Mouse (Mus musculus): ENCODE results near the gene Adgra3. TPM values are rescaled to one million over a fixed set of nuclear protein-coding genes. Genes with fewer than 3 reads are reported as not detected.

The Adgra3 gene
- total and polyA plus RNA-seq, 3 experiments, result not detected

- no peak overlapping the region for H3K4me3 ChIP-seq (replicated peaks in 1 of 3; ENCODE audit: low read depth in 2 of 3, low read length in 2 of 3, poor library complexity in 1 of 3)
- TF ChIP-seq MAZ (IDR thresholded peaks at IDR 0.05; ENCODE audit: low read depth, low read length), result no peak
- TF ChIP-seq TCF12 (IDR thresholded peaks at IDR 0.05; ENCODE audit: low read depth, low read length), result no peak
- TF ChIP-seq ELF1 (IDR thresholded peaks at IDR 0.05; ENCODE audit: low read depth, low read length), result no peak
- TF ChIP-seq GABPA (IDR thresholded peaks at IDR 0.05; ENCODE audit: insufficient replicate concordance, low read depth, low read length), result no peak
- TF ChIP-seq USF1 (IDR thresholded peaks at IDR 0.05; ENCODE audit: low read depth, low read length), result no peak
- no peak for TF ChIP-seq E2F4 (IDR thresholded peaks at IDR 0.05; ENCODE audit: insufficient replicate concordance, low read depth, low read length)
- no peak for TF ChIP-seq EP300 (IDR thresholded peaks at IDR 0.05; ENCODE audit: low read length)
- no peak for TF ChIP-seq CHD2 (IDR thresholded peaks at IDR 0.05; ENCODE audit: low read length)
- TF ChIP-seq MAFK (IDR thresholded peaks at IDR 0.05; ENCODE audit: insufficient replicate concordance, low read length), result no peak
- no peak for TF ChIP-seq ETS1 (conservative IDR thresholded peaks at IDR 0.05; ENCODE audit: low read depth, low read length)
- no peak for TF ChIP-seq BHLHE40 (IDR thresholded peaks at IDR 0.05; ENCODE audit: low read depth, low read length)
- no peak for TF ChIP-seq CHD1 (IDR thresholded peaks at IDR 0.05; ENCODE audit: low read depth, low read length)
- TF ChIP-seq MXI1 (IDR thresholded peaks at IDR 0.05; ENCODE audit: low read depth, low read length), result no peak
- no peak for TF ChIP-seq UBTF (IDR thresholded peaks at IDR 0.05; ENCODE audit: low read depth, low read length)
- no peak for DNase-seq (ENCODE audit: extremely low read depth)
- no peak overlapping the region for H3K27ac ChIP-seq (ENCODE audit: insufficient read depth, low read depth)
- H3K4me2 ChIP-seq (ENCODE audit: insufficient read depth, low read depth, poor library complexity, severe bottlenecking), result no peak overlapping the region
- H3K9me3 ChIP-seq (replicated peaks; ENCODE audit: low read length), result peaks cover 65% of the 10 kb centered on the region
- in situ Hi-C loops (cut with MboI; ENCODE audit: low pct_ligation_motif_present, low pct_unique_long_range_greater_than_20kb, low sequenced_read_pairs) (no loop called here), dilution Hi-C loops (cut with MboI; ENCODE audit: extremely low pct_ligation_motif_present, extremely low pct_unique_long_range_greater_than_20kb, low sequenced_read_pairs) (no loop called here)
- no peaks in the 10 kb centered on the region for H3K36me3 ChIP-seq (replicated peaks in 1 of 2; ENCODE audit: control insufficient read depth in 1 of 2, insufficient read depth in 1 of 2, low read length in 1 of 2)
- no peaks in the 10 kb centered on the region for H3K79me2 ChIP-seq (replicated peaks; ENCODE audit: control insufficient read depth, extremely low read depth, insufficient read depth, poor library complexity, severe bottlenecking)
- H3K27me3 ChIP-seq (replicated peaks), result no peaks in the 10 kb centered on the region
- no peaks in the 10 kb centered on the region for H3K4me1 ChIP-seq (ENCODE audit: control insufficient read depth in 1 of 2, insufficient read depth in 2 of 2)
- no peak overlapping the region for H3K9ac ChIP-seq (ENCODE audit: insufficient read depth, low read depth)
Measured at GRCm38 (mm10) chr5:49980727-49981126, 78.1 kb downstream of the Adgra3 start.

GRCm38 (mm10) chr5:49979246-49979645 lies 79.6 kb downstream of the Adgra3 start:
- no peak for DNase-seq (ENCODE audit: extremely low read depth)
- dilution Hi-C loops (cut with MboI; ENCODE audit: extremely low pct_ligation_motif_present, extremely low pct_unique_long_range_greater_than_20kb, low sequenced_read_pairs), result no loop called here
- H3K4me2 ChIP-seq (ENCODE audit: insufficient read depth, low read depth, poor library complexity, severe bottlenecking), result no peak overlapping the region
- in situ Hi-C loops (cut with MboI; ENCODE audit: low pct_ligation_motif_present, low pct_unique_long_range_greater_than_20kb, low sequenced_read_pairs), result no loop called here
- no peak overlapping the region for H3K4me3 ChIP-seq (replicated peaks in 1 of 3; ENCODE audit: low read depth in 2 of 3, low read length in 2 of 3, poor library complexity in 1 of 3)
- H3K36me3 ChIP-seq (replicated peaks in 1 of 2; ENCODE audit: control insufficient read depth in 1 of 2, insufficient read depth in 1 of 2, low read length in 1 of 2), result no peaks in the 10 kb centered on the region
- H3K27ac ChIP-seq (ENCODE audit: insufficient read depth, low read depth), result no peak overlapping the region
- H3K4me1 ChIP-seq (ENCODE audit: control insufficient read depth in 1 of 2, insufficient read depth in 2 of 2), result no peaks in the 10 kb centered on the region
- H3K9me3 ChIP-seq (replicated peaks; ENCODE audit: low read length), result peaks cover 66% of the 10 kb centered on the region
- H3K79me2 ChIP-seq (replicated peaks; ENCODE audit: control insufficient read depth, extremely low read depth, insufficient read depth, poor library complexity, severe bottlenecking), result no peaks in the 10 kb centered on the region
- H3K27me3 ChIP-seq (replicated peaks), result no peaks in the 10 kb centered on the region
- TF ChIP-seq MYC (IDR thresholded peaks at IDR 0.05; ENCODE audit: low read depth, low read length) (no peak), KAT2A (IDR thresholded peaks at IDR 0.05; ENCODE audit: insufficient replicate concordance, low read length) (no peak), SIN3A (IDR thresholded peaks at IDR 0.05; ENCODE audit: low read length) (no peak), MAZ (IDR thresholded peaks at IDR 0.05; ENCODE audit: low read depth, low read length) (no peak), NELFE (IDR thresholded peaks at IDR 0.05; ENCODE audit: low read depth, low read length) (no peak), SMC3 (IDR thresholded peaks at IDR 0.05; ENCODE audit: low read depth, low read length) (no peak), POLR2A (IDR thresholded peaks at IDR 0.05; ENCODE audit: low read depth, low read length) (no peak), JUND (conservative IDR thresholded peaks at IDR 0.05; ENCODE audit: low read depth, low read length) (no peak), ZC3H11A (IDR thresholded peaks at IDR 0.05; ENCODE audit: low read depth, low read length) (no peak), ZMIZ1 (IDR thresholded peaks at IDR 0.05; ENCODE audit: low read depth, low read length) (no peak), USF1 (IDR thresholded peaks at IDR 0.05; ENCODE audit: low read depth, low read length) (no peak), TBP (conservative IDR thresholded peaks at IDR 0.05; ENCODE audit: low read depth, low read length) (no peak), ELF1 (IDR thresholded peaks at IDR 0.05; ENCODE audit: low read depth, low read length) (no peak), BHLHE40 (IDR thresholded peaks at IDR 0.05; ENCODE audit: low read depth, low read length) (no peak), ZNF384 (IDR thresholded peaks at IDR 0.05; ENCODE audit: low read depth, low read length) (no peak)
- no peak overlapping the region for H3K9ac ChIP-seq (ENCODE audit: insufficient read depth, low read depth)
